Mouse (Mus musculus): Measurements from ENCODE around the gene A830031A19Rik.

GRCm38 (mm10) chr11:24080541-24080940 is 5.7 kb upstream of the A830031A19Rik start:
- TF ChIP-seq CTCF (conservative IDR thresholded peaks at IDR 0.05; ENCODE audit: low read length) (no peak), NANOG (IDR thresholded peaks at IDR 0.05; ENCODE audit: borderline replicate concordance, low read length) (no peak), POU5F1 (IDR thresholded peaks at IDR 0.05; ENCODE audit: borderline replicate concordance, low read length) (no peak)
